Mouse (Mus musculus) stomach, embryonic 14.5 days (tissue): ENCODE data around the gene Ubn1. TPM values are rescaled to one million over a fixed set of nuclear protein-coding genes. Genes with fewer than 3 reads are reported as not detected.

ENCODE experiments used
- ATAC-seq: fragments of 200-750 bp; cut with Nextera tagmentation; 2 replicates; pipeline ENCODE4 v1.8.0; 2017; ENCODE audit warnings: low read depth, moderate TSS enrichment; ENCODE audit not compliant: insufficient number of reproducible peaks, insufficient read depth, low FRiP score
- H3K27ac ChIP-seq: fragments of 300-500 bp; sonication (generic); 2 replicates; pipeline ENCODE4 v1.5.1; 2014; ENCODE audit warnings: mild to moderate bottlenecking, low read length, moderate library complexity, mixed read lengths
- H3K27me3 ChIP-seq: fragments of 300-500 bp; sonication (generic); 2 replicates; pipeline ENCODE4 v1.6.1; 2014; ENCODE audit warnings: low read length, control low read depth, mixed read lengths; ENCODE audit not compliant: control insufficient read depth, insufficient read depth
- H3K36me3 ChIP-seq: fragments of 300-500 bp; sonication (generic); 2 replicates; pipeline ENCODE4 v1.6.1; 2014; ENCODE audit warnings: mild to moderate bottlenecking, control low read depth, low read length, moderate library complexity, mixed read lengths; ENCODE audit not compliant: control insufficient read depth, insufficient read depth
- H3K4me1 ChIP-seq: fragments of 300-500 bp; sonication (generic); 2 replicates; pipeline ENCODE4 v1.6.1; 2014; ENCODE audit warnings: low read length, control low read depth, mixed read lengths; ENCODE audit not compliant: control insufficient read depth, insufficient read depth
- H3K4me2 ChIP-seq: fragments of 300-500 bp; sonication (generic); replicated peaks from 2 replicates; pipeline ENCODE4 v1.6.1; 2014; ENCODE audit warnings: low read depth, low read length, control low read depth
- H3K4me3 ChIP-seq: fragments of 300-500 bp; sonication (generic); 2 replicates; pipeline ENCODE4 v1.5.1; 2014; ENCODE audit warnings: low read depth, low read length, control low read depth
- H3K9ac ChIP-seq: fragments of 300-500 bp; sonication (generic); replicated peaks from 2 replicates; pipeline ENCODE4 v1.6.1; 2014; ENCODE audit warnings: low read depth, mild to moderate bottlenecking, control low read depth, low read length, moderate library complexity, mixed read lengths
- H3K9me3 ChIP-seq: fragments of 300-500 bp; sonication (generic); 2 replicates; pipeline ENCODE4 v1.6.1; 2016; ENCODE audit warnings: low read depth, low read length, control low read depth; ENCODE audit not compliant: control insufficient read depth
- WGBS: fragments of 180-500 bp; shearing (Covaris S2); extraction: QIAGEN DNeasy Blood & Tissue Kit; methylation state at CpG from one replicate; pipeline ENCODE4 v1.1.7; 2014; 5-methylcytosine and 5-hydroxymethylcytosine counted together
- polyA plus RNA-seq: library from polyadenylated mRNA; unstranded; fragments of >200 nt; fragmentation: Nextera tagmentation; extraction: Ambion mirVana; gene quantifications from 2 replicates; pipeline ENCODE4 v1.2.1, GENCODE M21; 2014

Ubn1 gene
- polyA plus RNA-seq = 24.5 and 26.2 TPM in 2 replicates

GRCm38 (mm10) chr16:5049774-5050234 is at the start of gene Ubn1, which contains the start of gene Glyr1:
Gene Ubn1 (plus strand): TSS chr16:5050057.
Gene Glyr1 (minus strand): TSS chr16:5049863.
- Histone ChIP-seq H3K9ac (peak within 1 kb of the TSS; percentile 91), H3K27me3 (no peaks in the 10 kb centered on the region), H3K4me2 (peak within 1 kb of the TSS; percentile 90), H3K27ac (peak within 1 kb of the TSS; percentile 97), H3K4me1 (peaks cover 17% of the 10 kb centered on the region; the same call in 1 of the 2 replicates), H3K4me3 (peak within 1 kb of the TSS; percentile 95), H3K36me3 (peaks cover 32% of the 10 kb centered on the region), H3K9me3 (no peaks in the 10 kb centered on the region)
- peak; percentile 99 for ATAC-seq
- WGBS = under 1% methylated on average over 56 of the region's 56 CpGs

GRCm38 (mm10) chr16:5000611-5001010 is 49.2 kb upstream of the Ubn1 start:
- Histone ChIP-seq H3K27me3 (no peaks in the 10 kb centered on the region), H3K4me1 (no peaks in the 10 kb centered on the region), H3K9me3 (no peaks in the 10 kb centered on the region), H3K4me2 (no peak overlapping the region), H3K9ac (no peak overlapping the region), H3K27ac (no peak overlapping the region), H3K36me3 (no peaks in the 10 kb centered on the region), H3K4me3 (no peak overlapping the region)
- 64% methylated on average over 3 of the region's 3 CpGs for WGBS
- ATAC-seq = no peak

GRCm38 (mm10) chr16:5007067-5007466 is 42.8 kb upstream of the Ubn1 start, which contains the start of gene Smim22:
Gene Smim22 (plus strand): TSS chr16:5007288.
- Histone ChIP-seq H3K4me2 (peak within 1 kb of the TSS; percentile 35), H3K9me3 (no peaks in the 10 kb centered on the region), H3K27ac (peak within 1 kb of the TSS; percentile 27; the same call in 1 of the 2 replicates), H3K4me1 (no peaks in the 10 kb centered on the region), H3K4me3 (peak within 1 kb of the TSS; percentile 20), H3K27me3 (no peaks in the 10 kb centered on the region), H3K9ac (no peak within 1 kb of the TSS; the same call in 1 of the 2 replicates), H3K36me3 (no peaks in the 10 kb centered on the region; the same call in 1 of the 2 replicates)
- peak; percentile 87 for ATAC-seq
- WGBS = 38% methylated on average over 5 of the region's 5 CpGs

- Histone ChIP-seq H3K4me1 (no peaks in the 10 kb centered on the region), H3K27me3 (no peaks in the 10 kb centered on the region), H3K4me3 (peak overlapping the region; percentile 20), H3K27ac (peak overlapping the region; percentile 27; the same call in 1 of the 2 replicates), H3K9me3 (no peaks in the 10 kb centered on the region), H3K36me3 (no peaks in the 10 kb centered on the region; the same call in 1 of the 2 replicates), H3K9ac (no peak overlapping the region; the same call in 1 of the 2 replicates), H3K4me2 (peak overlapping the region; percentile 35)
- WGBS = 33% methylated on average over 6 of the region's 6 CpGs
- peak; percentile 31; the same call in 1 of the 2 replicates for ATAC-seq
Observed at GRCm38 (mm10) chr16:5007492-5007891, 42.4 kb upstream of the Ubn1 start.

GRCm38 (mm10) chr16:5008076-5008475 is 41.8 kb upstream of the Ubn1 start:
- H3K9ac ChIP-seq = no peak overlapping the region
- no peak for ATAC-seq
- no peaks in the 10 kb centered on the region for H3K27me3 ChIP-seq
- peak overlapping the region; percentile 35 for H3K4me2 ChIP-seq
- no peaks in the 10 kb centered on the region; the same call in 1 of the 2 replicates for H3K36me3 ChIP-seq
- WGBS = 85% methylated on average over 12 of the region's 12 CpGs
- H3K9me3 ChIP-seq = no peaks in the 10 kb centered on the region
- H3K27ac ChIP-seq = 0 out of 2 replicates have a peak overlapping the region, but pooled peaks have one; percentile 27
- H3K4me3 ChIP-seq = peak overlapping the region; percentile 20; the same call in 1 of the 2 replicates
- H3K4me1 ChIP-seq = 0 out of 2 replicates have a peak, but pooled peaks cover 3% of the 10 kb centered on the region

GRCm38 (mm10) chr16:5010371-5010935 is 39.4 kb upstream of the Ubn1 start:
- ATAC-seq = no peak
- 91% methylated on average over 10 of the region's 10 CpGs for WGBS
- H3K27ac ChIP-seq = no peak overlapping the region
- H3K27me3 ChIP-seq = no peaks in the 10 kb centered on the region
- H3K36me3 ChIP-seq = peaks cover 9% of the 10 kb centered on the region
- H3K9ac ChIP-seq = no peak overlapping the region
- 0 out of 2 replicates have a peak, but pooled peaks cover 3% of the 10 kb centered on the region for H3K4me1 ChIP-seq
- H3K9me3 ChIP-seq = no peaks in the 10 kb centered on the region
- H3K4me3 ChIP-seq = no peak overlapping the region
- H3K4me2 ChIP-seq = no peak overlapping the region

GRCm38 (mm10) chr16:5011285-5011684 is 38.6 kb upstream of the Ubn1 start:
- no peak overlapping the region for H3K4me3 ChIP-seq
- H3K36me3 ChIP-seq = peaks cover 17% of the 10 kb centered on the region
- no peaks in the 10 kb centered on the region for H3K9me3 ChIP-seq
- WGBS = 93% methylated on average over 7 of the region's 7 CpGs
- H3K27ac ChIP-seq = no peak overlapping the region
- 0 out of 2 replicates have a peak, but pooled peaks cover 3% of the 10 kb centered on the region for H3K4me1 ChIP-seq
- H3K9ac ChIP-seq = no peak overlapping the region
- no peaks in the 10 kb centered on the region for H3K27me3 ChIP-seq
- no peak overlapping the region for H3K4me2 ChIP-seq
- no peak for ATAC-seq

GRCm38 (mm10) chr16:5012036-5013005 is 37.5 kb upstream of the Ubn1 start:
- peak overlapping the region; percentile 45 for H3K9ac ChIP-seq
- peak overlapping the region; percentile 78 for H3K4me2 ChIP-seq
- H3K4me1 ChIP-seq = 0 out of 2 replicates have a peak, but pooled peaks cover 3% of the 10 kb centered on the region
- H3K36me3 ChIP-seq = peaks cover 26% of the 10 kb centered on the region
- ATAC-seq = no peak
- H3K9me3 ChIP-seq = no peaks in the 10 kb centered on the region
- H3K27me3 ChIP-seq = no peaks in the 10 kb centered on the region
- no peak overlapping the region; the same call in 1 of the 2 replicates for H3K27ac ChIP-seq
- WGBS = 52% methylated on average over 13 of the region's 13 CpGs
- H3K4me3 ChIP-seq = peak overlapping the region; percentile 62
